Mouse (Mus musculus): ENCODE data around the gene Mcm10. TPM values are rescaled to one million over a fixed set of nuclear protein-coding genes. Genes with fewer than 3 reads are reported as not detected.
A peak's percentile ranks its signal among the peaks of the same experiment; 100 is the strongest.

Mcm10 gene
- polyA plus RNA-seq, 1 experiment from 2014 or later, result 78.2 TPM

DNA sequence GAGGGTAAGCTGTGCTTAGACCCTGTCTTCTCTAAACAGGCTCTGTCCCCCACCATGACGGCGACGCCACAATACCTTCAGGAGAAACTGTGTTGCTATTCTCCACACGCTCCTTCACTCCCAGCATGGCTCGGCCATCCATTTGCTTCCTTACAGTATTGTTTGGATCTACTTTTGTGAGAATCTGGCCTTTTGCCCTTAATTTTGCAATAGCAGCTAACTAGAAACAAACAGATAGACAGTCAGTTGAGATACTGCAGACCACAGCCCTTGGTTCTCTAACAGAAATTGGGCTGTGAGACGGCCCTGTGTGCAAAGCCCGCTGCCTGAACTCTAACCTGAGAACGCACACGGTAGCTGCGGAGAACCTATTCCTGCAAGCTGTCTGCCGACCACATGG is 16.9 kb downstream of the Mcm10 start:
- WGBS, result 96% methylated on average over 11 of the region's 11 CpGs
- Histone ChIP-seq H3K27me3 (ENCODE audit: low read depth, poor library complexity, severe bottlenecking) (no peaks in the 10 kb centered on the region), H3K27ac (no peak overlapping the region), H3K4me3 (no peak overlapping the region), H3K4me1 (no peaks in the 10 kb centered on the region), H3K9me3 (replicated peaks) (no peaks in the 10 kb centered on the region), H3K36me3 (peaks cover 98% of the 10 kb centered on the region)
- no peak for DNase-seq (ENCODE audit: low spot score)

GRCm38 (mm10) chr2:4994436-4994835 is 18.2 kb downstream of the Mcm10 start:
- 91% methylated on average over 4 of the region's 4 CpGs for WGBS
- Histone ChIP-seq H3K9me3 (replicated peaks) (no peaks in the 10 kb centered on the region), H3K4me1 (no peaks in the 10 kb centered on the region), H3K36me3 (peaks cover 98% of the 10 kb centered on the region), H3K27me3 (ENCODE audit: low read depth, poor library complexity, severe bottlenecking) (no peaks in the 10 kb centered on the region), H3K27ac (no peak overlapping the region), H3K4me3 (no peak overlapping the region)
- no peak for DNase-seq (ENCODE audit: low spot score)

- no peaks in the 10 kb centered on the region for H3K4me1 ChIP-seq
- H3K9me3 ChIP-seq (replicated peaks), result no peaks in the 10 kb centered on the region
- 94% methylated on average over 11 of the region's 11 CpGs for WGBS
- H3K4me3 ChIP-seq, result no peak overlapping the region
- H3K27me3 ChIP-seq (ENCODE audit: low read depth, poor library complexity, severe bottlenecking), result no peaks in the 10 kb centered on the region
- H3K27ac ChIP-seq, result no peak overlapping the region
- peaks cover 89% of the 10 kb centered on the region for H3K36me3 ChIP-seq
- no peak for DNase-seq (ENCODE audit: low spot score)
Measured at GRCm38 (mm10) chr2:4993584-4993983, 19.0 kb downstream of the Mcm10 start.

DNA sequence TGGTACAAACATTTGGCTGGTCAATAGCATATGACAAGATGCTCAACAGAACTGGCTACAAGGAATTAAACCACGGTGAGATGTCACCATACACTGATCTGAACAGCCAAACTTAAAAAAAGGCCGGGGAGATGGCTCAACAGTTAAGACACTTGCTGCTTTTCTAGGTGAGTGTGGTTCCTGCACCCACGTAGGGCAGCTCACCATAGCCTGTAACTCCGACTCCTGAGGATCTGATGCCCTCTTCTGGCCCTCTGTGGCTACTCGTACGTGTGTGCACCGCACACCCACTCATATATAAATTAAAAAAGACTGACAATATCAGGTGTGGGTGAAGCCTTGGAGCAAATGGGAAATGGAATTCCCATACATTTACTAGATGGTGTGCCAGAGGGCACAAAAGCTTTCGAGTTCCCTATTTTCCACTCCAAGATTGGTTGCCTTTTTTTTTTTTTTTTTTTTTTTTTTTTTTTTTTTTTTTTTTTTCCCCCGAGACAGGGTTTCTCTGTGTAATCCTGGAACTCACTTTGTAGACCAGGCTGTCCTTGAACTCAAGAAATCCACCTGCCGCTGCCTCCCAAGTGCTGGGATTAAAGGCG is 23.7 kb downstream of the Mcm10 start:
- Histone ChIP-seq H3K27ac (no peak overlapping the region), H3K36me3 (peaks cover 43% of the 10 kb centered on the region), H3K4me1 (peaks cover 14% of the 10 kb centered on the region), H3K9me3 (replicated peaks) (no peaks in the 10 kb centered on the region), H3K27me3 (ENCODE audit: low read depth, poor library complexity, severe bottlenecking) (no peaks in the 10 kb centered on the region), H3K4me3 (no peak overlapping the region)
- DNase-seq (ENCODE audit: low spot score), result no peak
- 75% methylated on average over 11 of the region's 11 CpGs for WGBS

- H3K9me3 ChIP-seq (replicated peaks), result no peaks in the 10 kb centered on the region
- peaks cover 18% of the 10 kb centered on the region for H3K4me1 ChIP-seq
- peaks cover 29% of the 10 kb centered on the region for H3K36me3 ChIP-seq
- no peak overlapping the region for H3K4me3 ChIP-seq
- no peaks in the 10 kb centered on the region for H3K27me3 ChIP-seq (ENCODE audit: low read depth, poor library complexity, severe bottlenecking)
- no peak for DNase-seq (ENCODE audit: low spot score)
- no peak overlapping the region for H3K27ac ChIP-seq
- WGBS, result 85% methylated on average over 8 of the region's 8 CpGs
Measured at GRCm38 (mm10) chr2:4987388-4988180, 25.0 kb downstream of the Mcm10 start.

DNA sequence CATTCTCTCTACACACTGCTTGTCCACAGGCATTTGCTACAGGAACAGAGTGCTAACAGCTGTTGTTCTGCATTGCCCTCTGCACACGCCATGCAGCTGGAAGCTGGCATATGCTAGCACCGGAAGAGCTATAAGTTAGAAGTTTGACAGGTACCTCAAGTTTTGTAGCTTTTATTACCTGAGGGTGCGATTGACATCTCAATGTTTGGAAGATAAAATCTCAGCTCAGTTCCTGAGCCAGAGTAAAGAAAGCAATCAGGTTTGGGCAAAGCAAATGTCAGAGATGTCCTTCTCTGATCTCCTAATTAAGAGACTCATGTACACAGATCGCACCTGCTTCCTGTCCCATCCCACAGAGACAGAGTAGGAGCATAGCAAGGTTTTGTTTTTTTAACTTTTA is 25.8 kb downstream of the Mcm10 start:
- no peak overlapping the region for H3K4me3 ChIP-seq
- H3K9me3 ChIP-seq (replicated peaks), result no peaks in the 10 kb centered on the region
- H3K4me1 ChIP-seq, result peaks cover 18% of the 10 kb centered on the region
- WGBS, result 85% methylated on average over 4 of the region's 4 CpGs
- no peak overlapping the region for H3K27ac ChIP-seq
- H3K36me3 ChIP-seq, result peaks cover 23% of the 10 kb centered on the region
- no peak for DNase-seq (ENCODE audit: low spot score)
- H3K27me3 ChIP-seq (ENCODE audit: low read depth, poor library complexity, severe bottlenecking), result no peaks in the 10 kb centered on the region

GRCm38 (mm10) chr2:4985000-4985399 is 27.6 kb downstream of the Mcm10 start:
- Histone ChIP-seq H3K27ac (no peak overlapping the region), H3K36me3 (peaks cover 6% of the 10 kb centered on the region), H3K4me1 (peaks cover 18% of the 10 kb centered on the region), H3K27me3 (ENCODE audit: low read depth, poor library complexity, severe bottlenecking) (no peaks in the 10 kb centered on the region), H3K4me3 (no peak overlapping the region), H3K9me3 (replicated peaks) (no peaks in the 10 kb centered on the region)
- 81% methylated on average over 6 of the region's 6 CpGs for WGBS
- DNase-seq (ENCODE audit: low spot score), result no peak

DNA sequence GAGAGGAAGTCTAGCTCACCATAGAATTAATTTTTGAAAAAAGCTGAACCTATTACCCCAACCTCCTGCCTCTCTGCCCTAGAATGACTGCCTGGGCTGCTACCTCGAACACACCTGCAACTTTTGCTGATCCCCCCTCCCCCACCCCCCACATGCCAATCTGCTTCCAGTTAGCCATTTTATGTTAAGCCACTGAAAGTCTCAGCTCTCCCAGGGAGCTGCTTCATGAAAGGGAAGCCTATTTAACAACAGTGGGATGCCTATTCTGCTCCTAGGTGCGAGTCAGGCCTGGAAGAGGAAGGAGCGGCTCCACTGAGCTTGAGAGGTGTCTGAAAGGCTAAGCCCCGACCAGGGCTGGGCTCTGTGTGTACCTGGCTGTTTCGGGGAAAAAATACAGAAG is 28.6 kb downstream of the Mcm10 start:
- Histone ChIP-seq H3K4me3 (no peak overlapping the region), H3K9me3 (replicated peaks) (no peaks in the 10 kb centered on the region), H3K4me1 (peaks cover 18% of the 10 kb centered on the region), H3K27me3 (ENCODE audit: low read depth, poor library complexity, severe bottlenecking) (no peaks in the 10 kb centered on the region), H3K36me3 (no peaks in the 10 kb centered on the region), H3K27ac (peak overlapping the region; percentile 25)
- DNase-seq (ENCODE audit: low spot score), result peak; percentile 45
- 23% methylated on average over 5 of the region's 5 CpGs for WGBS

DNA sequence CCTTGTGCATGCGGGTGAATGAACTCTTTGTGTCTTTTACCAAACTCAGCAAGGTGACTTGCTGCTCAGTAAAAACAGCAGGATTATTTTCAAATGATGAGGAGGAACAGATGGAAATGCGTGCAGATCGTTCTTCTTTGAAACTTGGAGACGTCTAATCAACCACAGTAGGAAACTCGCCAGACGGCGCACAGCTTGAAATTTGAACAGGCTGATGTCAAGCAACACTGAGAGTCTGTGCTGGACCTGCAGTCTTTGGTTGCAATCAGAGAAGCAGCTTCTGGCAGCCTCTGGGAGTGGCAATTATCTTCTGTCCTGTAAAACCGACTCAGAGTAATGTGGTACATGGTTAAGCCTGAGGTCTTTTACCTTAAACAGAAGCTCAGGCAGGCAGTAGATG is 34.5 kb downstream of the Mcm10 start:
- Histone ChIP-seq H3K27ac (peak overlapping the region; percentile 12), H3K9me3 (replicated peaks) (no peaks in the 10 kb centered on the region), H3K4me1 (peaks cover 15% of the 10 kb centered on the region), H3K36me3 (no peaks in the 10 kb centered on the region), H3K4me3 (no peak overlapping the region), H3K27me3 (ENCODE audit: low read depth, poor library complexity, severe bottlenecking) (no peaks in the 10 kb centered on the region)
- WGBS, result 34% methylated on average over 8 of the region's 8 CpGs
- no peak for DNase-seq (ENCODE audit: low spot score)

DNA sequence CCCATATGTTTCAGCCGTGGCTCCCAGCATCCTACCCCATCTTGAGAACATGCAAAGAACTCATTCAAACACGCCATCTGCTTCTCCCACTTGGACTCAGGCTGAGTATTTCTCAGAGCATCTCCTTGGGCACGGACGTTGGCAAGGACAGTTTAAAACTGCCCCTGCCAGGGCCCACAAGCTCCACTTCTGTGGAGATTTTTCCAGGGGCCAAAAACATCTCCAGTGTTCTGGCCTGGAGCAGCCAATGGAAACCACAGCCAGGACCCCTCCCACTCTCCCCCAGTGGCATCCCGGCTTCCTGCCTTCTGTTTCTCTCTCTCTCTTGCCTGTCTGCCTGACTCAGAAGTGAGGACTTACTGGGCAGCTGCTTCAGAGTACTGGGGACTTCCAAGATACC is 36.8 kb downstream of the Mcm10 start, which contains the start of gene Ucma:
Gene Ucma, plus strand, starts transcription at position 316 of the 400 bp plus-strand sequence.
- DNase-seq (ENCODE audit: low spot score), result no peak
- H3K27ac ChIP-seq, result no peak within 1 kb of the TSS
- no peak within 1 kb of the TSS for H3K4me3 ChIP-seq
- peaks cover 15% of the 10 kb centered on the region for H3K4me1 ChIP-seq
- no peaks in the 10 kb centered on the region for H3K9me3 ChIP-seq (replicated peaks)
- 78% methylated on average over 5 of the region's 5 CpGs for WGBS
- no peaks in the 10 kb centered on the region for H3K36me3 ChIP-seq
- H3K27me3 ChIP-seq (ENCODE audit: low read depth, poor library complexity, severe bottlenecking), result no peaks in the 10 kb centered on the region

GRCm38 (mm10) chr2:4969083-4969482 is 43.5 kb downstream of the Mcm10 start:
- no peak overlapping the region for H3K4me3 ChIP-seq
- WGBS, result 80% methylated on average over 2 of the region's 2 CpGs

GRCm38 (mm10) chr2:4967806-4968205 is 44.8 kb downstream of the Mcm10 start:
- H3K9me3 ChIP-seq (replicated peaks), result no peaks in the 10 kb centered on the region
- 97% methylated on average over 2 of the region's 2 CpGs for WGBS
- no peaks in the 10 kb centered on the region for H3K27me3 ChIP-seq (ENCODE audit: low read depth, poor library complexity, severe bottlenecking)
- no peak overlapping the region for H3K27ac ChIP-seq
- no peaks in the 10 kb centered on the region for H3K36me3 ChIP-seq
- no peak for DNase-seq (ENCODE audit: low spot score)
- H3K4me3 ChIP-seq, result no peak overlapping the region
- H3K4me1 ChIP-seq, result no peaks in the 10 kb centered on the region

More at GRCm38 (mm10) chr2:4969083-4969482, 43.5 kb downstream of the Mcm10 start:
- Histone ChIP-seq H3K9me3 (replicated peaks) (no peaks in the 10 kb centered on the region), H3K4me1 (no peaks in the 10 kb centered on the region), H3K27ac (no peak overlapping the region), H3K36me3 (no peaks in the 10 kb centered on the region), H3K27me3 (ENCODE audit: low read depth, poor library complexity, severe bottlenecking) (no peaks in the 10 kb centered on the region)
- DNase-seq (ENCODE audit: low spot score), result no peak

- no peaks in the 10 kb centered on the region for H3K27me3 ChIP-seq (ENCODE audit: low read depth, poor library complexity, severe bottlenecking)
- WGBS, result 91% methylated on average over 12 of the region's 12 CpGs
- peak overlapping the region; percentile 64; the same call in 1 of the 2 replicates for H3K27ac ChIP-seq
- H3K9me3 ChIP-seq (replicated peaks), result no peaks in the 10 kb centered on the region
- H3K36me3 ChIP-seq, result no peaks in the 10 kb centered on the region
- DNase-seq (ENCODE audit: low spot score), result no peak
- 0 out of 2 replicates have a peak, but pooled peaks cover 2% of the 10 kb centered on the region for H3K4me1 ChIP-seq
- H3K4me3 ChIP-seq, result no peak overlapping the region
Measured at GRCm38 (mm10) chr2:4958039-4958438, 54.6 kb downstream of the Mcm10 start.
